Mouse (Mus musculus) testis, adult 2 months (tissue): ENCODE measurements around the gene Tmem132b. TPM values are rescaled to one million over a fixed set of nuclear protein-coding genes. Genes with fewer than 3 reads are reported as not detected.

ENCODE experiments used
- H3K27ac ChIP-seq: fragments of 200-500 bp; 2 replicates; pipeline ENCODE4 v1.5.1; 2012; ENCODE audit warnings: low read depth, low read length; ENCODE audit not compliant: control insufficient read depth, insufficient read depth
- H3K27me3 ChIP-seq: fragments of 200-500 bp; 2 replicates; pipeline ENCODE4 v1.6.1; 2012; ENCODE audit warnings: mild to moderate bottlenecking, low read length, moderate library complexity; ENCODE audit not compliant: control insufficient read depth, insufficient read depth
- H3K36me3 ChIP-seq: fragments of 200-500 bp; 2 replicates; pipeline ENCODE4 v1.6.1; 2012; ENCODE audit warnings: mild to moderate bottlenecking, low read length; ENCODE audit not compliant: control insufficient read depth, insufficient read depth
- H3K4me1 ChIP-seq: fragments of 200-500 bp; 2 replicates; pipeline ENCODE4 v1.6.1; 2012; ENCODE audit warnings: low read length; ENCODE audit not compliant: control insufficient read depth, insufficient read depth
- H3K4me3 ChIP-seq: fragments of 200-500 bp; 2 replicates; pipeline ENCODE4 v1.5.1; 2012; ENCODE audit warnings: low read depth, mild to moderate bottlenecking, low read length, moderate library complexity, mixed read lengths; ENCODE audit not compliant: control insufficient read depth
- CTCF ChIP-seq: fragments of 200-500 bp; IDR thresholded peaks from 2 replicates; pipeline ENCODE4 v1.5.1; 2012; ENCODE audit warnings: low read depth, mild to moderate bottlenecking, inconsistent platforms, low read length, moderate library complexity; ENCODE audit not compliant: control insufficient read depth, insufficient read depth, insufficient replicate concordance
- POLR2A ChIP-seq: fragments of 200-500 bp; IDR thresholded peaks from 2 replicates; pipeline ENCODE4 v1.6.1; 2012; ENCODE audit warnings: low read depth, mild to moderate bottlenecking, inconsistent platforms, low read length, moderate library complexity; ENCODE audit not compliant: control insufficient read depth
- polyA plus RNA-seq: library from polyadenylated mRNA; depleted of rRNA; stranded (reverse); fragments of >200 nt; gene quantifications from 2 replicates; pipeline ENCODE4 v1.2.3, GENCODE M21; 2012

Tmem132b gene
- polyA plus RNA-seq, 1 experiment, result 0.09 TPM

DNA sequence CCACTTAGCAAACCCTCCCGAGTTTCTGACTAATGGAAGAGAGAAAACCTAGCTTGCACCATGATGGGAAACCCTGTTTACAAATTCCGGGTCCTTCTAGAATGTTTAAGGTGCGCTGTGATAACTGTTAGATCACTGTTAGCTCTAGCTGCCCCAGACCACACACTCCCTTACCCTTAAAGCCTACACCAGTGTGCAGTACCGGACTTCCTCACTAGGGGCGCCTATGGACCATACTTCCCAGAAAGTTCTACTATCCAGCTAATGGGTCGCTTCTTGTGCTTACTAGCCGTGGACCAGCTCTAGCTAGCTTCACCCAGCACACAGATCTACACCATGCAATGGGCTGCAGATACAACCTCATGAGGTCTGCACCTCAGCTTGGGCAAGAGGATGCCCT, 195.2 kb downstream of the Tmem132b start:
- Histone ChIP-seq H3K4me3 (no peak overlapping the region), H3K27ac (no peak overlapping the region), H3K27me3 (no peaks in the 10 kb centered on the region), H3K36me3 (no peaks in the 10 kb centered on the region), H3K4me1 (no peaks in the 10 kb centered on the region; the same call in 1 of the 2 replicates)
- TF ChIP-seq POLR2A, result no peak
- peak; percentile 62; the same call in 1 of the 2 replicates for TF ChIP-seq CTCF

DNA sequence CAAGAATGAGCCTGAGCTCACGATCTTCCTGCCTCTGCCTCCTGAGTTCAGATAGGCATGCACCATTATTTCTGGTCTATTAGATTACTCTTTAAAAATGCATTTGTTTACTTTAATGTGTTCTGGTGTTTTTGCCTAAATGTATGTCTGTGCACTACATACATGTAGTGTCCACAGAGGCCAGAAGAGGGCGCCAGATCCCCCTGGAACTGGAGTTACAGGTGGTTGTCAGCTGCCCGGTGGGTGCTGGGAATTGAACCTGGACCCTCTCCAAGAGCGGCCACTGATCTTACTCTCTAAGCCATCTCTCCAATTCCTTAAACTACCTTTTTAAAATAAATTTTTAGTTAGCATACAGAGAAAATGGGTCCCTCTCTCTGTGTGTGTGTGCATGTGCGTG, 195.9 kb downstream of the Tmem132b start:
- Histone ChIP-seq H3K36me3 (no peaks in the 10 kb centered on the region), H3K27me3 (no peaks in the 10 kb centered on the region), H3K27ac (no peak overlapping the region), H3K4me3 (no peak overlapping the region), H3K4me1 (no peaks in the 10 kb centered on the region; the same call in 1 of the 2 replicates)
- TF ChIP-seq POLR2A (no peak), CTCF (peak; percentile 75; the same call in 1 of the 2 replicates)

DNA sequence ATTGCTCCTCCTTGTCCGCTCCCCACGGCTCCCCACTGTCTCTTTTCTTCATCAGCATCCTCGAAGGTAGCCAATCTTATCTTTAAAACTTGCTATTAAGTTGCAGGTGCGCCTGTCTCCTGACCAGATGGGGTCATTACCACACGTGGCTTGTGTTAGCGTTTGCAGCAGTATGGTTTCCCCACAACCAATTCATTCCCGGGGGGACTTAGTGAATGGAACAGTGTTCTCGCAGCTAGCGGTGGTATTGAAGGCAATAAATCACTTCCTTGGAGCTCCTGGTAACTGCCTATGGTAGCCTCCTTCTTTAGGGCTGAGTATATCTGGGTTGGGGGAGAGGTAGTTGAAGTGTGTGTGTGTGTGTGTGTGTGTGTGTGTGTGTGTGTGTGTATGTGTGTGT, 196.4 kb downstream of the Tmem132b start:
- no peak overlapping the region for H3K4me3 ChIP-seq
- H3K27ac ChIP-seq, result no peak overlapping the region
- H3K4me1 ChIP-seq, result no peaks in the 10 kb centered on the region; the same call in 1 of the 2 replicates
- no peaks in the 10 kb centered on the region for H3K27me3 ChIP-seq
- TF ChIP-seq POLR2A, result no peak
- TF ChIP-seq CTCF, result no peak
- H3K36me3 ChIP-seq, result no peaks in the 10 kb centered on the region

DNA sequence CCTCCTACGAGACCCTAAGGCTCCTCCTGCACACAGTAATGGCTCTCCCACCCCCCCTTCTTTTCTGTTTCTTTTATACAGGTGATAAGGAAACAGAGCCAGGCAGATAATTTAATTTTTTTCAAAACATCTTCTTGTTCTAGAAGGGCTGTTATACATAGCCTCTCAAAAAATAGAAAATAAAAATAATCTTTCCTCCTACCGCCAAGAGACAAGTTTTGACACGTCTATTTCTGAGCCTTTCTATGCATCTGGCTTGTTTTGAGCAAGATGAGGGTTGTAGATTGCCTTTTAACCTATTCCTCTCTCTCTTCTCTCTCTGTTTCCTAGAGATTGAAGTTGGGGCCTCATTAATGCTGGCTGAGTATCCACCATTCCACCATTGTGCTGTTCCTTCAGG, 196.9 kb downstream of the Tmem132b start:
- no peak for TF ChIP-seq CTCF
- no peak for TF ChIP-seq POLR2A
- Histone ChIP-seq H3K4me3 (no peak overlapping the region), H3K36me3 (no peaks in the 10 kb centered on the region), H3K27me3 (no peaks in the 10 kb centered on the region), H3K27ac (no peak overlapping the region), H3K4me1 (no peaks in the 10 kb centered on the region; the same call in 1 of the 2 replicates)

DNA sequence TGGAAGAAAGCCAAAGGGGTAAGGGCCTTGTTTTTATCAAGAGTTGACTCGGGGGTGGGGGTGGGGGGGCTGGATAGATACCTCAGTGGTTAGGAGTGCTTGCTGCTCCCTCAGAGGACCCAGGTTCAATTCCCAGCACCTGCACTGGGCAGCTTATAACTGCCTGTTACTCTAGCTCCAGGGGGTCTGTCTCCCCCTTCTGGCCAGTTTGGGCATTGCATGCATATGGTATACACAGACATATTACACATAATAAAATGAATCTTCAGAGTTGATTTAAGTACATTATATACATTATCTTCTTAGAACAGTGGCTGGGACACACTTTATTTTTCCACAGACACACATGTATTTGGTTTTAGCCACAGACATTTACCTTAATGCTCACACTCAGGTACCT, 202.2 kb downstream of the Tmem132b start:
- H3K4me1 ChIP-seq, result no peaks in the 10 kb centered on the region; the same call in 1 of the 2 replicates
- TF ChIP-seq POLR2A, result no peak
- peak; percentile 60; the same call in 1 of the 2 replicates for TF ChIP-seq CTCF
- H3K36me3 ChIP-seq, result no peaks in the 10 kb centered on the region
- H3K4me3 ChIP-seq, result no peak overlapping the region
- no peak overlapping the region for H3K27ac ChIP-seq
- no peaks in the 10 kb centered on the region for H3K27me3 ChIP-seq

DNA sequence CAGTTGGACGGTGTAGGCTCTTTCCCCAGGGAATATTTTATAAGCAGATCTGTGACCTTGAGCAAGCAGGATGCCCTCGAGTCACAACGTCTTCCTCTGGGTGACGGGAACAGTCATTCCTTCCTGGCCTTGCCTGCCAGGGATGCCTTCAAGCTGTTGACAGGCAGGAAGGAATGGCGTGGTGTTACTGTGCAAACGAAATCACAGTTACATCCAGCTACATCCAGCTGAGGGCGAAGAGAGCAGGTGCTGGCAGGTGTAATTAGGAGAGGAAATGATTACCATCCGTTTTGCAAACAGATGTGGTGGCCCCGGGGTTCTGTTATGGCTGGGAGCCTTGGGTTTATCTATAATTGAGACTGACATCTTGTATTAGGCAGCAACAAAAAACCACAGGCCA, 205.5 kb downstream of the Tmem132b start:
- Histone ChIP-seq H3K27me3 (no peaks in the 10 kb centered on the region), H3K4me1 (no peaks in the 10 kb centered on the region), H3K4me3 (no peak overlapping the region), H3K27ac (no peak overlapping the region), H3K36me3 (no peaks in the 10 kb centered on the region)
- TF ChIP-seq CTCF, result no peak
- TF ChIP-seq POLR2A, result no peak

DNA sequence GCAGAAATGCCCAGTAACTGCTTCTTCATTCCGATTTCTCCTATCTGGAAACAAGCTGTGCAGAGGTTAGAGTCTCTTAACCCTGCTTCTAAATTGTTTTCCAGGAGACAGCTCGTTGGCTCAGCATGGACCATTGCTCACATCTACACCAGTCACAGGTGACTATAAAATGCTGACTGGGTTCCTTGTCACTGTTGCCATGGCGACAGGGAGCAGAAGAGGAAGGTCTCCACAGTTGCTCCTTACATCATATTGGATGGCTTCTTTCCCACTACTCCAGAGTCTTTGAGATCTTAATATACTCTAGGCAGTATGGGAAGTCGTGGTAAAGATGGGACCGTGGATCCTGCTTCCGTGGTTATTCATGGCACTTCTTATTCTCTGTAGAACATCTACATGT, 211.9 kb downstream of the Tmem132b start:
- TF ChIP-seq CTCF, result no peak
- no peak for TF ChIP-seq POLR2A
- Histone ChIP-seq H3K4me1 (no peaks in the 10 kb centered on the region), H3K27ac (no peak overlapping the region), H3K27me3 (no peaks in the 10 kb centered on the region), H3K36me3 (no peaks in the 10 kb centered on the region), H3K4me3 (no peak overlapping the region)

DNA sequence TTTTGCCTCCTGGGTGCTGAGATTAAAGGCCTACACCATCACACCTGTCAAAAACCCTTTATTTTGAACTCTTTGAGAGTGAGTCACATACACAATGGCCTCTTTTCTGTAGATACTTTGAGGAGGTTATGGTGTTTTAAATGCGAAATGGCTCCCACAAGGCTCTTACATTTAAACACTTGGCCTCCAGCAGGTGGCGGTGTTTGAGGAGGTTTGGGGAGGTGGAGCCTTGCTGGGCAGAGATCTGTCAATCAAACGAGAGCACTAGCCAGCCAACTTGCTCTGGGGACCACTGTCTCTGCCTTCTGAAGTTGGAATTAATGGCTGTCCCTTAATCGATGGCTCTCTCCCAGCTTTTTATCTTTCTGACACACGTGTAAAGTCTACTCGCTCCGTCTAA, 214.2 kb downstream of the Tmem132b start:
- H3K36me3 ChIP-seq, result no peaks in the 10 kb centered on the region
- no peaks in the 10 kb centered on the region for H3K4me1 ChIP-seq
- H3K27me3 ChIP-seq, result no peaks in the 10 kb centered on the region
- TF ChIP-seq CTCF (peak; percentile 22; the same call in 1 of the 2 replicates), POLR2A (no peak)
- no peak overlapping the region for H3K4me3 ChIP-seq
- H3K27ac ChIP-seq, result no peak overlapping the region
